Mouse (Mus musculus) kidney, postnatal 10 days (tissue): ENCODE measurements around the gene Slc22a23.
A peak's percentile ranks its signal among the peaks of the same experiment; 100 is the strongest.

Source experiments
- DNase-seq: peaks from one replicate; pipeline ENCODE4 v3.0.0; 2021; ENCODE audit warnings: mixed read lengths

The Slc22a23 gene

DNA sequence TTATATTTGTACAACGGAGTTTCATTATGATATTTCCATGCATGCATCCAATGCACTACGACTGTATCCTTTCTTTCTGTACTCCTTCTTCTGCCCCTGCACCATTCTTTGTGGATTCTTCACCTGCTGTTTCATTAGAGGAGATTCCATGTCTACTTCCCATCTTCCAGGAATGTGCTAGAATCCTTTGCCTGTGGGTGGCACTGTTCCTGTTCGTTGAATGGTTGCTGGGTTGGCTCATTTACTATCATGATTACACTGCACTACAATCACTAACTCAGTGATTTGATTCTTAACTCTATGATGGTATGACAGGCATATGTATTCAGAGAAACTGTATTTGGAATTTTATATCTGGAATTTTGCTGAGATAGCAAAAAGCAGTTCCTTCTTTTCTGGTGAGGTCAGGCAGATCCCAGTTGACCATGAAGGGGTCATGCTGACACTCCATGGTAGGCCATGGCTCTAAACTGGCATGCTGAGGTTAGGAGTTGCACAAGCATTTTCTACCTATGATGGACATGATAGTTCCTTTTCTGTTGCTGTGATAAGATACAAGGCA, 187.3 kb downstream of the Slc22a23 start:
- no peak for DNase-seq

DNA sequence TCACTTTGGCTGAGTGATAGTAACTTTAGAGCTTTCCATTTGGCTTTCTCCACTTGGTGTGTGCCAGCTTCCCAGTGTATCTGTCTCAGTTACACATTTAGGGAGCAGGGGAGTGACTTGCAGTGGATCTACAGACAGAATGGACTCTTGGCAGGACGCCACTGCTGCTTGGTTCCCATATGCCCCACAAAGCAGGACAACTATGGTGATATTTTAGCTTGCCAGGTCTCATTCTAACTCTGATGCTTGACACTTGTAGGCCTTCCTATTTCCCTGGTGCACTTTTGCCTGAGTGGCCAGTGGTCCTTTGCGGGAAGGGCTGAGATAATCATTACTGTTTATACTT, 188.2 kb downstream of the Slc22a23 start:
- peak; percentile 53 for DNase-seq

DNA sequence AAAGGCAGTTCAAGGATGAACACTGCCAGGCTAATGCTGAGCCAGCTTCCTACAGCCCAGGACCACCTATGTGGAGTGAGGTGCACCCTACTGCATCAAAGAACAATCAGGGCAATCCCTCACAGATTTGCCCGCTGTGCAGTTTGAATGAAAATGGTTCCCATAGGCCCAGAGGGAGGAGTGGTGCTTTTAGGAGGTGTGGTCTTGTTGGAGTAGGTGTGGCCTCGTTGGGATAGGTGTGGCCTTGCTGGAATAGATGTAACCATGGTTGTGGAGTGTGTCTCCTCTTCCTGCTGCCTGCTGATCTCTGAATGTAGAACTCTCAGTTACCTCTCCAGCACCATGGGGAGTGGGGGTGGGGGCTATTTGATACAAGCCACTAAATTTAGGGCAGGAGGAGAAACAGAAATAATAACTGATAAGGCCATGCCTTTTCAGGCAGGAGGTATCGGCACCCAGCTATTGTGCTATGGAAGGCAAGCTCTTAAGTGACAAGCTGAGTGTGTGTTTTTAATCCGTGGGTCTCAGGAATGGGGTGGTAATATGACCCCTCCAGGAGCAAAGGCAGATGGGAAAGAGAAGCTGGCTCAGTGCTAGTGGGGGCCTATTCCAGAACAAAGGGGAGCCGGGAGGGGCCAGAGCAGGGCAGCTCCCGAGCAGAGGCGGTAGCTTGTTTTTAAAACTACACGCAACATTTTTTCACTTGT, 188.7 kb downstream of the Slc22a23 start:
- no peak for DNase-seq

DNA sequence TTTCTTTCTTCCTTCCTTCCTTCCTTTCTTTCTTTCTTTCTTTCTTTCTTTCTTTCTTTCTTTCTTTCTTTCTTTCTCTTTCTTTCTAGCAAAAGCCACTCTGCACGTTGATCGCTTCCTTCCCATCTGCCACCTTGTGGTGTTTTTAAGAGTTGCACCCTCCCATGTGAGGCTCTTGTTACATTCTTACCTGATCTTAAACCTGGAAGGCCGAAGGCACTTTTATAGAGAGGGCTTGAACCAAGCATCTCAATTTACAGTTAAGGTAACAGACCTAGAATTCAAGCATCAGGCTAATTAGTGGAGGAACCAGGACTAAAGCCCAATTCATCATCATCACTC, 190.1 kb downstream of the Slc22a23 start:
- peak; percentile 87 for DNase-seq

DNA sequence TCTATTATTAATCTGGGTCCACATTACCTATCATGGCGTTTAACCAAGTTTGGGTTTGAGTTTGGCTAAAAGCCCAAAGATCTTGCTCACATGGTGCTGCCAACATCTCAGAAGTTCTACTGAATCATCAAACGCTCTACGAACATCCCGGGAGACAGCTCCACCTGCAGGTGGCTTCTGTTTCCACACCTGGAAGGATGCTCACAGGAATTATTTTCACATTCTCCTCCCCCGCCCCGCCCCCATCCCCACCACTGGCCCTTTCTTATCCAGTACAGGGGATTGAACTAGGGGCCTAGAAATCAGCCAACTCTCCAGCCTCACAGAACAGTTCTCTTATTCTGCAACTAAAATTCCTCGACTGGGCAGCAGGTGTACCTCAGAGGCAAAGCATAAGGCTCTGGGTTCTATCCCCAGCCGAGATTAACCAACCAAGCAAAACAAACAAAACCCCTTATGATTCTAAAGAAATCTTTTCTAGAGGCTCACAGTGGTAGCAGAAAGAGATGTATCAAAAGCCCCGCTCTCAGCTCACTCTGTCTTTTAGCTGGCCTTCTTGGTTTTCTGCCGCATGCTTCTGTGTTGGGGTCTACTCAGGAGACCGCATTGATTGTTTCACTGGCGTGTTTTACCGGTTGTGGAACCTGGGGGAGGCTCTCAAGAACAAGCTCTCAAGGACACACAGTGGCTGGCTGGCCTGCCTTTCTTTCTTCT, 190.6 kb downstream of the Slc22a23 start:
- DNase-seq: peak; percentile 86

DNA sequence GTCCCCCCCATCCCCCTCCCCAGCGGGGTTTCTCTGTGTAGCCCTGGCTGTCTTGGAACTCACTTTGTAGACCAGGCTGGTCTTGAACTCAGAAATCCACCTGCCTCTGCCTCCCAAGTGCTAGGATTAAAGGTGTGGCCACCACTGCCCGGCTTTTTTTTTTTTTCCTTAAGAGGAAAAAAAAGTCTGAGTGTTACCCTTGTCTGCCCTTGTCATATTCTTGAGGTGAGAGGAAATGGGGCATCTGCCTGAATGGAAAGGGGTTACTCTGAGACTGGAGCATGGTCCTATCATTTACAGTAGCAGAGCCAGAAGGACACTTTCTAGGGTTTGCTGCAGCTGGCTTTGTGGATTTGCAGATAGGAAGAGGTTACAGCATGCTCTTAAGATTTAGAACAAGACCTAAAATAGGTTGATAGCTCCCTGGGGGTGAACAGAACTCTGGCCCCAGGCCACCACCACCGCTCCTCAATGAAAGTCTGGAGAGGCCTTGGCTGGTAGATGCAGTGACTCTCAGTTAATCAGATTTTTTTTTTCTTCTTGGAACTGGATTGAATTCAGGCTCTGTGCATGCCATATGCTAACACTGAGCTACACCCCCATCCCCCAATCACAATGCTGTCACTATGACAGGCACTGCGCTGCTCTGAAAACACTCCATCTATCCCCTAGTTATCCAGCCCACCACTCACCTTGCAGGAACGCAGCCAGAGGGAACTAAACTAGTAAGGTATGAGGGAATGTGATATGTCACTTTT, 191.5 kb downstream of the Slc22a23 start:
- DNase-seq: no peak

DNA sequence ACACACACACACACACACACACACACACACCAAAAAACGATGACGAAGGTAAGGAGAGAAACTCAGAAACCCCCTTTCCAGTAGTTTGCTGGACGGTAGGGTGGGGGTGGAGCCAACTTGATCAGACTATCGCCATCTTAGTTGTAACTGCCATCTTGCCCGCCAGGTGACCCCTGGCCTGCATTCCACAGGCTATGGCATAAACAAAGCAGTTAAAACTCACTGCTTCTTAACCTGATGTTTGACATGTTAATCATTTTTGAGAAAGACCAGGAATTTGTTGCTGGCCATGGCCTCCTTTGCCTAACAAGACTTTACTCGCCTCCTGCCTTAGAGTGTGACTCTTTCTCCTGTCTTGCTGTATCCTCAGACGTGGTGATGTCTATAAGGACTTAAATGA, 192.3 kb downstream of the Slc22a23 start:
- peak; percentile 57 for DNase-seq

DNA sequence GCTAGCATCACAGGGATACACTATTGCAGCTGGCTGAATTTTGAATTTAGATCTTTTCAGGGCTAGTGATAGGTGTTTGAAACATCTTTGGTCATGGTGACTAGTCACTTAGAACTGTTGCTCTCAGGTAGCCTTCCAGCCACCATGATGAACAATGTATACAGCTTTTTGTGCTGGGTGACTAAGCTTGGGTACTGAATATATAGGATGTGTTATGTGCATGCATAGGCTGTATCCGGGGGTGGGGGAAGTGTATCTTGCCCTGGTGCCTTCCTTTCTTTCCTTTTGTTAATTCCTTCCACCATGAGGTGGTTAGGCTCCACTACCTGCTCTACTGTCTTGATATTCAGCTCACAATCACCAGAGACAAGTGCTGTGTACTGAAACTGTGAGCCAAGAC, 193.6 kb downstream of the Slc22a23 start:
- DNase-seq: no peak

DNA sequence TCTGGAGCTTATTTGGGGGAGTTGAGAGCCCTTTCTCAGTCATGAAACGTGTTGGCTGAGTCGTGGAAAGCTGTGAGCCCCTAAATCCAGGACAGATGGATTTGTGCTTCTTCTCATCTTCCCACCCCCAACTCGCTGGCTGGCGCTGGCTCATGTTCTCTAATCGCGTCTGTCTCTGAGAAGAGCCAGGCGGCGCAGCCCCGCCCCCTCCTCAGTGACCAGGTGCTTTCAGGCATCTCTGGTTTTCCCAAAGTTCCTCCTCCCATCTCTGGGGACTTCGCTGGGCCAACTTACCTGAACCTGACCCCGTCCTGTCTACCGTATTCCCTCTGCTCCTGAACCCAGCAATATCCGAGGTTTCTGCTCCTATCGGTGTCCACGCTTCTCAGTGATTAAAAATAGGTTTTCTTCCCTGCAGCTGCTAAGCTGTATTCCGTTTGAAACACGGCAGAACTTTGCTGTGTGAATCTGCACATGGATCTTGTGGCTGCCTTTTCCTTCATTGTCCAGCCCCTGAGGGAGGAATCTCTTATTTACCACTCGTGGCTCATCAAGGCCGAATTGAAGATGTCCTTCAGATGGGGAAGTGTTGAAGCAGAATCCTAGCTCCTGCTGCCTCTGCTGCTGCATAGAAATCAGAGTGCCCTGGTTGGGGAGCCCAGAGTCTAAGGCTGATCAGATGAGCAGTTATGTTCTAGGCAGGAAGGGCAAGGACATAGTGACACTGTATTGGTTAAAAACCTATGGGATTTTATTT, 194.5 kb downstream of the Slc22a23 start:
- DNase-seq: peak; percentile 55

DNA sequence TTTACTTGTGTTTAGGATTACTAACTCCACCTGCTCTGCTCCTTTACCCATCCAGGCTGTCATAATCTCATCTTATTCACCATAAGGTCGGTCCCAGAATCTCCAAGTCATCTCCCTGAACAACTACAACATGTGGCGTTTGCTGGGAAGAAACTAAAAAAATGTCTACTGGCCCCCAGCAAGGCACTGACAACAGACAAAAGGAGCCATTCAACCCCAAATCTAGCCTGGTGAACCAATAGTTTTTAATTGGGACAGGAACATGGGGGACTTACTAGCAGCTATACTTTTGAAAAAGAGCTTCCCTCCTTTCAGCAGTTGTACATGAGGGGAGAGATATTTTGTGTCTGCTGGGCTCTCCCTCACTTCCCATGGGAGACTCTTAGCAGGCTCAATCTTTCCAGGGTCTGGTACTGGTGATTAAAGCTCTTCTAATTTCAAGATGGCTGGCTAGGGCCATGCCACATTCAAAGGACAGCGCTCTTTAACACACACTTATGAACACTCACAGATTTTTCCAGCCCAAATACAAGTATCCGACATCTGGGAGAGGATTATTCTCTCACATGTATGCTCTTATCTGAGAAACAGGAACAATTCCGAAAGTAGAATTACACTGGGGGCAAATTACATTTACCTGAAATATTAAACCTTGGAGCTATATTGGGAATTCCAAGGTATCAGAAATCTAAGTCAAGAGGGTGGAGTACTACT, 195.4 kb downstream of the Slc22a23 start:
- DNase-seq: no peak

DNA sequence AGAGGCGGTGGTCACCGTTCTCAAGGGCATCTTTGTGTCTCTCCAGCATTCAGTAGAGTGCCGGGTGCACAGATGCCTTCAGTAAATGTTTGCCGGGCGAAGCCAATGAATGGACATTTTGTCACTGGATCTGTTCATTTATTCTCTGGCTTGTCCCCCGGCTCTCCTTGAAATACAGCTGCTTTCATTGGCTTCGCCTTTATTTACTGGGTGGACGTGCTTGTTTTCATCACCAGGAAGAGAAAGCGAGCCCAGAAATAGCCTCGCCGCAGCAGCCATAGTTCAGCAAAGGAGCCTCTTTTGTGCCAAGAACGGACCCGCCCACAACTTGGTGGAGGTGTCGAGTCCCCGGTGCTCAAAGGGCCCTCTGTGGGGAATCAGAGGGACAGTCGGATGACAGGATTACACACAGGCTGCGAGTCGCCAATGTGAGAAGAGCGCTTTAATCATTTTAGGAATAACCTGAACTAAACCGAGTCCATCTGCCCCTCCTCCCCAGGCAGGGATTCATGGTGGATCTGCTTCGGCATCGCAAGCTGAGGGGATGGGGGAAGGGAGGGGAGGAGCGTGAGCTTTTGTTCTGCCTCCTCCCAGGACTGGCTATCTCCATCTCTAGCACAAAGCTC, 196.1 kb downstream of the Slc22a23 start:
- peak; percentile 72 for DNase-seq

DNA sequence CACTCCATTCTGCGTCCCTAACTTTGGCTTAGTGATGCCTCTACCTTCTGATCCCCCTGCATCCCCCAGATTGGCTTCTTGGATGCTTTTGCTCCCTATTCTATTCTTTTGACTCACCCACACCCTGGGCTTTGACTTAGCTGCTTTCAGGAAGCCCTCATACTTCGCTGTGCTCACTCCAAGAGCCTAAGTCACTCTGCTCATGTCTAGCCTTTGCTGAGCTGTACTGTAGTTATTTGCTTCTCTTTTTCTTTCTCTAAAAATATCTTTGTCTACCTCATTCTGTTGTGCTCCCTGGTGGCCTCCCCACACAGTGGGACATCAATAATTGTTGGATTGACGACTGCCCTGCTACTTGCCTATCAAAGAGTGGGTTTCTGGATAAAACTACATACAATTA, 196.8 kb downstream of the Slc22a23 start:
- no peak for DNase-seq

DNA sequence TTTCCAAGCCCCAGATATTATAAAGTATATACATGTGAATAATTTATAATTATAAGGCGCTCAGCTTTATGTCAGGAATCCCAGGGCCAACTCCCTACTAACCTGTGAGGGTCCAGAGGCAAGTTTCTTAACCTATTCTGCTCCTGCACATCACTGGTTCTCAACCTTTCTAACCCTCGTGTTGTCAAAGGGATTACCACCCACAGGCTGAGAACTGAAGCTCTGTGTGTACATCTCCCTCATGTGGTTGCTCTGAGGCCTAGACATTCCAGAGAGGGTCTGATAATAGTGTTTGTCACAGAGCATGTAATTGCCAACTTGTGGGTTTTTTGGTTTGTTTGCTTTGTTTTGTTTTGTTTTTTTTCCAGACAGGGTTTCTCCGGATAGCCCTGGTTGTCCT, 198.1 kb downstream of the Slc22a23 start:
- no peak for DNase-seq

DNA sequence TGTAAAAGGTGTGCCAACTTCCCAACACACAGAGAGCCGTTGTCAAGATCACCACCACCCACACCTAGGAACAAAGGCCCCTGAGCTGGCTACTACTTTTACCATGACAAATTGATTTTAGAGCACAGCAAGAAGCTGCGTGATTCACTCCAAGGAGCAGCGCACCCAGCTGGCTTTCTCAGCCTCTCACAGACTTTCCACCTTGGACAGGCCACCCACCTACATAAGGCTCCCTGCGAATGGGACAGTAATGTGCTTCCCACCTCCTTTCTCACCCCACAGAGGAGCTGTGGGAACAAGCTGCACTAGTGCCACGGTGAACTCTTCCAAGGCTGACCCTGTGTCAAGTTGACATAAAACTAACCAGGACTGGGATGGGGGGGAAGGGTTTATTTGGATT, 201.6 kb downstream of the Slc22a23 start:
- no peak for DNase-seq

DNA sequence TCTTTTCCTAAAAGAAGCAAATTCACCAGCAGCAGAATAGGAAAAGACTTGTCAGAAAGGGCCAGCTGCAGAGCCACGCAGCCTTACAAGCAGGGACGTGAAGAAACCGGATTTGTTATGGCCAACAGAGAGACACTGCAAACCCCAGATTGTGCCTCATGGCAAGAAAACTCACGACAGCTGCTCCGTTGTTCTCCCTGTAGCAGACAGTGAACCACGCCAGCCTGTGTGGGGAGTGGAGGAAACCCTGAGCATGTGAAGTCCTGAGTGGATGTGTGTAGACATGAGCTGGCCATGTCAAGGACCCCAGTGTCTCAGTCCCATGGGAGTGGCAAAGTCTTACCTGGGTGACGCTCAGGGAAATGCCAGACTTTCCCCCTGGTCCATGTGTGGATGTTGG, 208.4 kb downstream of the Slc22a23 start:
- DNase-seq: no peak

DNA sequence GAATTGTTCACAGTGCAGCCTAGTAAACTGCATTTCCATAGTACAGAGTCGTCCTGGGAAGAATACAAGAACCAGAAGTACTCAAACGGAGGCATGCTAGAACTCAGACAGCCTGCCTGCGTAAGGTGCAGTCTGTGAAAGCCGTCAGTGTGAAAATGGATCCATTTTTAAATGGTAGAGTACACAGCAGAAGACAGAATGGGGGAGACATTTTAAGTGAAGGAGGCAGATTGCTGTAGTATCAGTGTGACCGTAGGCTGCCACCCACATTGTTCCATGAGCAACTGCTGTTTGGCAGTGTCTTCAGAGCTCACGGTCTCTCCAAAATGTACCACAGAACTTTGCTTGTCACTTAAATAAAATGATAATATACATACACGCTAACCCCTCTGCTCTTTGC, 210.7 kb downstream of the Slc22a23 start:
- no peak for DNase-seq

DNA sequence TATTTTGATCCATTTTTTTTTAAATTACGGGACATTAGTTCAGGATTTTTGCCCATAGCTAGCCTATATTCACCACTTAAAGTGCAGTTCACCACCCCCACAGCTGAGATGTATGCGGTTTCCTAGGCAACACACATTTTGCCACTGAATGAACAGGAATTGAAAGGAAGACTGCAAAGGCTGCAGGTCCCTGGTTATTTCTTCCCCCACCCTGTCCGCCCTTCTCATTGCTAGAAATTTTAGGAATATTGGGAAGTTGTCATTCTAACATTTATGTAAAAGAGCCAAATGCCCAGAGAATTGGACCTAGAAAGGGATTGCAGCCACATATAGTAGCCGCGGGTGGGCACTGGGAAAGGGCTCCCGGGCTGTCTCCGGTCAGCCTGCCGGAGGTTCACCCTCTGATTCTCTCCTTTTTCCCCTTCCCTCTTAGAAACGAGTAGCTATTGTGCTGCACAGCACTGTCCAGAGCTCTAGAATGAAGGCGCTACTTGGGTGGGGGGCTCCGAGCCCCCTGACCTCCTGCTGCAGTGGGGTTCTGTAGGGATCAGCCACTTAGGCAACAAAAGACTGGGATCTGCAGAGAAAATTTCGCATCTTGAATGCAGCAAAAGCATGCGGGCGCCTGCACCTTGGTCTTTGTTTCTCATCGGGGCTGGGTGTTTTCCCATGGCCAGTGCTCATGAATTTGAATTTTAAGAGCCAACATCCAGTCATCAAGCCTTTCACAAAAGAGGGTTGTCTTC, 211.5 kb downstream of the Slc22a23 start:
- DNase-seq: peak; percentile 26

DNA sequence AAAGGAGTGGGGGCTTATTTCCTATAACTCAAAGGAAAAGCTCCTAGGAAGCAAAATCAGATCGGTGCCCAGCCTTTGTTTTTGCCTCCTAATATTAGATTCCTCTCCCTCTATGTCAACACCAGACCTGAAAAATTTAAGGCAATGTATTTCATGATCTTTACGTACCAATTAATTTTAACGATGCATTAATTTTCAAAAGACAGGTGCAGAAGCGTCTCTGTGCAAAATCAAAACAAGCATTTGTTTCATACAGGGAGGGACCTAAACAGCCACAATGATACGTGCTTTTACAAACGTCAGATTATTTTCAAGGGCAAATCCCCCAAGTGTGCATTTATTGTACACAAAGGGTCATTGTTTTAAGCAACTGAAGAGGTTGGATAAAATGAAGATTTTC, 212.1 kb downstream of the Slc22a23 start:
- no peak for DNase-seq

DNA sequence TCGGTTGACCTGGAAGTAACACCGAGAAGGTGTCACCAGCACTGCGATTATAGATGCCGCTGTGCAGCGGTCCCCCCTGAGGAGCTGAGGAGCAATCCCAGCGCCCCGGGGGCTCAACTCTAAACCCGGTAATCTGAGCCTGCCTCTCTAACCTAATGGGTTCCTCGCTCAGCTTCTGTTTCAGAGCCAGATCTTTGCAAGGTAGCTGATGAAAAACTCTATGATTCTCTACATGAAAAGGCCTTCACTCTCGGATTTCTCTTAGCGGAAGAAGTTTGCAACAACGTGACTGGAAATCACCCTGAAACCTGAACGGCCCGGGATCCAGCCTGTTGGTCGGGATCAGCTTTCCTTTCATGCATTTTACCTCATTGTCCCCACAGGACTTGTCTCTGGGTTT, 212.7 kb downstream of the Slc22a23 start:
- peak; percentile 17 for DNase-seq

DNA sequence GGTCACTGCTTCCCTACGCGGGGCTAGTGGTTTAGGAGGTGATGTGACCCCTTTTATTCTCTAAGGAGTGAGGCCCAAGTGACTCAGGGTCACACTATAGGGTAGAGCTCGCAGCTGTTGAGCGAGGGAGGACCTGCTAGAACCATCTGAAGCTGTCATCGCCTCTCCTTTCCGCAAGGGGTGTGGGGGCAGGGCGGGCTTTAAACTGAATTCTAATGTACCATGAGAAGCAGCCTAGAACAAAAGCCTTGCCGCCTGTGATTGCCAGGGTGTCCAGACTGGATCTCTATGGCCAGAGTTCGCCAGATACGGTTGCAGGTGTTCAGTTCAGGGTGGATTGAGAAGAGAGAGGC, 213.3 kb downstream of the Slc22a23 start:
- DNase-seq: peak; percentile 51

DNA sequence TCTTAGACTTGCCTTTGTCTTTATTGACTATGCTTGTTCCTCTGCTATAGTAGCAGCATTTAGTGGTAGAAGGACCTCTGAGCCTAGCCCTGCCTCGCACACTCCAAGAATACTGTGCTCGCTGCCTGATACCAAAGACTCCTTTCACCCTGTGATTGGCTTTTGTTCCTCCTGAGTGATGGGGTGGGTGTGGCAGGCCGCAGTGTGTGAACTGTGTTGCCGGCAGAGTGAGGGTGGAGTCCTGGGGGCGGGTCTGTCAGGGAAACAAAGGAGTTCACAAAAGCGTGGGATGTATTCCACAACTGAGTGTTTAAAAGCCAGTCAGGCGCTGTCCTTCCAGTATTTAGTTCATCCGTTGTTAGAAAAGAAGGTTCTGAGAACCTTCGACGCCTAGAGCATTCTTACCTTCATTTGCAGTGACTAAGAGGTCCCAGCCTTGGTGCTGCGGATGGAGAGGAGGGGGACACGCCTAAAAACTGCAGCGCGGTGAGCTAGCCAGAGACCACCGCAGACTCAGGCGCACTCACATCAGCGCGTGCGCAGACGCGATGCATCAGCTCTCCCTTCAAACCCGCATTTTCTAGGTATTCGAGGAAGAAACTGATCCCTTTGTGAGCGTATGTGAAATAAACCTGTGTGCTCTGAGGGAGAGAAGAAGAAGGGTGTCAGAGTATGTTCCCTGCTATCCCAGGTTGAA, 213.8 kb downstream of the Slc22a23 start:
- peak; percentile 36 for DNase-seq
